Mouse (Mus musculus) stomach, postnatal 0 days (tissue): Measurements from ENCODE around the gene Esp4.

ENCODE experiments used
- CTCF ChIP-seq: IDR thresholded peaks from 2 replicates; pipeline ENCODE4 v1.5.1; 2016; ENCODE audit warnings: antibody characterized with exemption, low read depth, mild to moderate bottlenecking, moderate library complexity
- EP300 ChIP-seq: optimal IDR thresholded peaks from 2 replicates; pipeline ENCODE3; 2016; ENCODE audit warnings: antibody characterized with exemption

DNA sequence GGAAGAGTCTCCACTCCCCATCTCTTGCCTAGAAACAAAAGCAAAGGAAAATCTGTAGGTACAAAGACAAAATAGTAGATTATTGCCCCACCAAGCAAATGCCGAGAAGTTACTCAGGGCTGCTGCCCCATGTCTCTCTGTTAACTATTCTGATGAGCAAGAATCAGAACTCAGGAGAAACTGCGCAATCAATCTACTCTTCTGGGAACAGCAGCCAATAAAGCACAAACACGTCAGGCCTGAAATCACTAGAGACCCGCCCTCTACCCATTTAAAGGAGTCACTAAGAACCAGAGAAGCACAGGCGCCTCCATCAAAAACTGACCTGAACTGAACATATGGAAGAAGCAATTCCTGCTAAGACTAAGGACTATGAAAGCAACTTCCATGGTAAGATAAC, 37.2 kb upstream of the Esp4 start, which contains the start of gene Esp6:
- TF ChIP-seq CTCF (no peak), EP300 (no peak)
